Mouse (Mus musculus): ENCODE results near the gene Msrb3. TPM values are rescaled to one million over a fixed set of nuclear protein-coding genes. Genes with fewer than 3 reads are reported as not detected.
A peak's percentile ranks its signal among the peaks of the same experiment; 100 is the strongest.

Msrb3 gene
- polyA plus RNA-seq, 1 experiment from 2014 or later = 5.1 TPM

DNA sequence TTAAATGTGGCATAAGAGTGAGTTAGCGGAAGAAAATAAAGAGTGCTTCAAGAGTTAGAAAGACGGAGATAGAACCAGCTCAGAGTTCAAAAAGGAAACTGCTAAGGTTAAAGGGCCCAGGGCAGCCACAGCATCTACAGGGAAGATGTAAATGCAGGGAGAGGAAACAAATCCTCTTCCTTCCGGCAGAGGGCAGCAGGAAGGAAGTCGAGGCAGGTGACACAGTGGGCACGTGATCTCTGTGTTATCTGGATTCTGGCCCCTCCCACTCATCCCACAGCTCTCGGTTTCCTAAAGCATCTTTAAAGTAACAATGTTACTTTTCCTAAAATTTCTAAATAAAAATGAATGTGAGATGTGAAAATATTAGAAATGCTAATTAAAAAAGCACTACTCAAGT lies 99.4 kb downstream of the Msrb3 start:
- Histone ChIP-seq H3K4me2 (ENCODE audit: low read depth) (no peak overlapping the region), H3K9me3 (ENCODE audit: control insufficient read depth, low read length) (no peaks in the 10 kb centered on the region), H3K27ac (ENCODE audit: low read depth, low read length) (no peak overlapping the region), H3K27me3 (ENCODE audit: control insufficient read depth, insufficient read depth, low read length) (no peaks in the 10 kb centered on the region), H3K4me3 (ENCODE audit: low read depth, low read length) (no peak overlapping the region), H3K9ac (ENCODE audit: low read length) (no peak overlapping the region), H3K36me3 (ENCODE audit: control insufficient read depth, insufficient read depth, low read length) (no peaks in the 10 kb centered on the region), H3K4me1 (ENCODE audit: control insufficient read depth, insufficient read depth, low read length) (peaks cover 4% of the 10 kb centered on the region; the same call in 1 of the 2 replicates)
- no peak for DNase-seq (ENCODE audit: low spot score)
- no peak for ATAC-seq (ENCODE audit: insufficient read depth, low FRiP score, low TSS enrichment)
- 83% methylated on average over 6 of the region's 6 CpGs for WGBS

DNA sequence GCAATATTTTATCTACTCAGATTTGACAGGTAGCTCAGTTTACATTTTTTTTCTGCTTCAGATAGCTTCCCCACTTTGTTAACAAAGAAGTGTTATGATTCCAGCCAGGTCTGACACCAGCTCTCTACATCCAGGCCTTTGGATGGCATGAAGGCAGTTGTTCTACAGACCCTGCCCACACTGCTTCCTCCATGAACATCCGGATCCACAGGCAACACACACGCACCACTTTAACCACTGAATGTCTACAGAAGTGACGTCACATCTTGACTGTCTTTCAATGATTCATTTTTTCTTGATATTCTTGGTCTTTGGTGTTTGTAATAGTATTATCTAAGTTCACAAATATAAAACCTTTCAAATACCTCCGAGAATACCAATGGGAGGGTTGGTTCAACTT lies 102.2 kb downstream of the Msrb3 start:
- Histone ChIP-seq H3K4me2 (ENCODE audit: low read depth) (no peak overlapping the region), H3K9ac (ENCODE audit: low read length) (no peak overlapping the region), H3K36me3 (ENCODE audit: control insufficient read depth, insufficient read depth, low read length) (no peaks in the 10 kb centered on the region), H3K27ac (ENCODE audit: low read depth, low read length) (no peak overlapping the region), H3K9me3 (ENCODE audit: control insufficient read depth, low read length) (no peaks in the 10 kb centered on the region), H3K27me3 (ENCODE audit: control insufficient read depth, insufficient read depth, low read length) (no peaks in the 10 kb centered on the region), H3K4me1 (ENCODE audit: control insufficient read depth, insufficient read depth, low read length) (peaks cover 6% of the 10 kb centered on the region; the same call in 1 of the 2 replicates), H3K4me3 (ENCODE audit: low read depth, low read length) (no peak overlapping the region)
- ATAC-seq (ENCODE audit: insufficient read depth, low FRiP score, low TSS enrichment) (no peak), DNase-seq (ENCODE audit: low spot score) (no peak)
- 92% methylated on average over 4 of the region's 4 CpGs for WGBS

GRCm38 (mm10) chr10:120794391-120794817 lies 104.5 kb downstream of the Msrb3 start:
- Histone ChIP-seq H3K27me3 (ENCODE audit: control insufficient read depth, insufficient read depth, low read length) (no peaks in the 10 kb centered on the region), H3K9me3 (ENCODE audit: control insufficient read depth, low read length) (no peaks in the 10 kb centered on the region), H3K27ac (ENCODE audit: low read depth, low read length) (no peak overlapping the region), H3K4me1 (ENCODE audit: control insufficient read depth, insufficient read depth, low read length) (0 out of 2 replicates have a peak, but pooled peaks cover 2% of the 10 kb centered on the region), H3K36me3 (ENCODE audit: control insufficient read depth, insufficient read depth, low read length) (no peaks in the 10 kb centered on the region), H3K9ac (ENCODE audit: low read length) (no peak overlapping the region), H3K4me3 (ENCODE audit: low read depth, low read length) (no peak overlapping the region), H3K4me2 (ENCODE audit: low read depth) (no peak overlapping the region)
- DNase-seq (ENCODE audit: low spot score) (peak; percentile 22), ATAC-seq (ENCODE audit: insufficient read depth, low FRiP score, low TSS enrichment) (no peak)
- 24% methylated on average over 13 of the region's 13 CpGs for WGBS

GRCm38 (mm10) chr10:120792191-120792765 lies 106.6 kb downstream of the Msrb3 start:
- no peaks in the 10 kb centered on the region for H3K27me3 ChIP-seq (ENCODE audit: control insufficient read depth, insufficient read depth, low read length)
- no peak overlapping the region for H3K27ac ChIP-seq (ENCODE audit: low read depth, low read length)
- WGBS = 61% methylated on average over 11 of the region's 11 CpGs
- ATAC-seq (ENCODE audit: insufficient read depth, low FRiP score, low TSS enrichment) (no peak), DNase-seq (ENCODE audit: low spot score) (no peak)
- no peaks in the 10 kb centered on the region for H3K9me3 ChIP-seq (ENCODE audit: control insufficient read depth, low read length)
- no peaks in the 10 kb centered on the region for H3K36me3 ChIP-seq (ENCODE audit: control insufficient read depth, insufficient read depth, low read length)
- H3K4me2 ChIP-seq (ENCODE audit: low read depth) = no peak overlapping the region
- H3K4me1 ChIP-seq (ENCODE audit: control insufficient read depth, insufficient read depth, low read length) = peaks cover 5% of the 10 kb centered on the region; the same call in 1 of the 2 replicates
- H3K4me3 ChIP-seq (ENCODE audit: low read depth, low read length) = no peak overlapping the region
- no peak overlapping the region for H3K9ac ChIP-seq (ENCODE audit: low read length)

- no peaks in the 10 kb centered on the region for H3K9me3 ChIP-seq (ENCODE audit: control insufficient read depth, low read length)
- H3K9ac ChIP-seq (ENCODE audit: low read length) = no peak overlapping the region
- 94% methylated on average over 11 of the region's 11 CpGs for WGBS
Measured at GRCm38 (mm10) chr10:120791438-120791837, 107.5 kb downstream of the Msrb3 start.

GRCm38 (mm10) chr10:120787202-120787601 lies 111.7 kb downstream of the Msrb3 start:
- peak; percentile 58 for DNase-seq (ENCODE audit: low spot score)
- WGBS = 9% methylated on average over 10 of the region's 10 CpGs
- no peak overlapping the region for H3K4me2 ChIP-seq (ENCODE audit: low read depth)
- peaks cover 10% of the 10 kb centered on the region; the same call in 1 of the 2 replicates for H3K4me1 ChIP-seq (ENCODE audit: control insufficient read depth, insufficient read depth, low read length)
- no peaks in the 10 kb centered on the region for H3K36me3 ChIP-seq (ENCODE audit: control insufficient read depth, insufficient read depth, low read length)
- H3K9ac ChIP-seq (ENCODE audit: low read length) = no peak overlapping the region
- no peaks in the 10 kb centered on the region for H3K27me3 ChIP-seq (ENCODE audit: control insufficient read depth, insufficient read depth, low read length)
- H3K4me3 ChIP-seq (ENCODE audit: low read depth, low read length) = no peak overlapping the region
- ATAC-seq (ENCODE audit: insufficient read depth, low FRiP score, low TSS enrichment) = no peak
- H3K9me3 ChIP-seq (ENCODE audit: control insufficient read depth, low read length) = no peaks in the 10 kb centered on the region
- no peak overlapping the region for H3K27ac ChIP-seq (ENCODE audit: low read depth, low read length)

More at GRCm38 (mm10) chr10:120791438-120791837, 107.5 kb downstream of the Msrb3 start:
- Histone ChIP-seq H3K27me3 (ENCODE audit: control insufficient read depth, insufficient read depth, low read length) (no peaks in the 10 kb centered on the region), H3K4me1 (ENCODE audit: control insufficient read depth, insufficient read depth, low read length) (peaks cover 9% of the 10 kb centered on the region; the same call in 1 of the 2 replicates), H3K4me3 (ENCODE audit: low read depth, low read length) (no peak overlapping the region), H3K36me3 (ENCODE audit: control insufficient read depth, insufficient read depth, low read length) (no peaks in the 10 kb centered on the region), H3K27ac (ENCODE audit: low read depth, low read length) (no peak overlapping the region), H3K4me2 (ENCODE audit: low read depth) (no peak overlapping the region)
- no peak for ATAC-seq (ENCODE audit: insufficient read depth, low FRiP score, low TSS enrichment)
- no peak for DNase-seq (ENCODE audit: low spot score)

- ATAC-seq (ENCODE audit: insufficient read depth, low FRiP score, low TSS enrichment) (no peak), DNase-seq (ENCODE audit: low spot score) (no peak)
- Histone ChIP-seq H3K36me3 (ENCODE audit: control insufficient read depth, insufficient read depth, low read length) (no peaks in the 10 kb centered on the region), H3K4me2 (ENCODE audit: low read depth) (no peak overlapping the region), H3K27ac (ENCODE audit: low read depth, low read length) (no peak overlapping the region), H3K4me1 (ENCODE audit: control insufficient read depth, insufficient read depth, low read length) (peaks cover 10% of the 10 kb centered on the region; the same call in 1 of the 2 replicates), H3K27me3 (ENCODE audit: control insufficient read depth, insufficient read depth, low read length) (no peaks in the 10 kb centered on the region), H3K9ac (ENCODE audit: low read length) (no peak overlapping the region), H3K4me3 (ENCODE audit: low read depth, low read length) (no peak overlapping the region), H3K9me3 (ENCODE audit: control insufficient read depth, low read length) (no peaks in the 10 kb centered on the region)
- WGBS = 46% methylated on average over 5 of the region's 5 CpGs
Measured at GRCm38 (mm10) chr10:120784516-120784915, 114.4 kb downstream of the Msrb3 start.

GRCm38 (mm10) chr10:120783393-120783792 lies 115.5 kb downstream of the Msrb3 start:
- H3K9me3 ChIP-seq (ENCODE audit: control insufficient read depth, low read length) = no peaks in the 10 kb centered on the region
- ATAC-seq (ENCODE audit: insufficient read depth, low FRiP score, low TSS enrichment) (no peak), DNase-seq (ENCODE audit: low spot score) (no peak)
- no peak overlapping the region for H3K27ac ChIP-seq (ENCODE audit: low read depth, low read length)
- no peaks in the 10 kb centered on the region for H3K27me3 ChIP-seq (ENCODE audit: control insufficient read depth, insufficient read depth, low read length)
- H3K4me1 ChIP-seq (ENCODE audit: control insufficient read depth, insufficient read depth, low read length) = peaks cover 10% of the 10 kb centered on the region; the same call in 1 of the 2 replicates
- no peaks in the 10 kb centered on the region for H3K36me3 ChIP-seq (ENCODE audit: control insufficient read depth, insufficient read depth, low read length)
- H3K4me2 ChIP-seq (ENCODE audit: low read depth) = no peak overlapping the region
- 68% methylated on average over 9 of the region's 9 CpGs for WGBS
- no peak overlapping the region for H3K4me3 ChIP-seq (ENCODE audit: low read depth, low read length)
- no peak overlapping the region for H3K9ac ChIP-seq (ENCODE audit: low read length)

DNA sequence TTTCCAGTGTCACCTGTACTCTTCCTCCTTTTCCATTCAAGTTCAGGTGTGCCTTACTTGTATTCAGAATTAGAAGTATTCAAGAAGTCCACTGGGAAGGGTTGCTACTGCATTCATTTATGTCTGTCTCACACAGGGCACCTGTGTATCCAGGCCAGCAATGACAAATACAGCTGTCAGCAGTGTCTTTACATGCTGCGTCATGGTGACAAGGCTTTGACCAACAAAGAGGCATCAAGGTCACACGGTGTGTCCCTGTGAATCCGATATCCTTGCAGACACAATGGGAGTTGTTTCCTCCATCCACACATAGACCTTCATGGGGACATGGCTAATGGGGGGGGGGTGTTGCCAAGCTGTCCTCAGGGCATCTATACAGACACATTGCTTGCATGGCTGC lies 121.4 kb downstream of the Msrb3 start:
- Histone ChIP-seq H3K9ac (ENCODE audit: low read length) (no peak overlapping the region), H3K27me3 (ENCODE audit: control insufficient read depth, insufficient read depth, low read length) (no peaks in the 10 kb centered on the region), H3K36me3 (ENCODE audit: control insufficient read depth, insufficient read depth, low read length) (no peaks in the 10 kb centered on the region), H3K27ac (ENCODE audit: low read depth, low read length) (no peak overlapping the region), H3K4me3 (ENCODE audit: low read depth, low read length) (no peak overlapping the region), H3K4me2 (ENCODE audit: low read depth) (no peak overlapping the region), H3K4me1 (ENCODE audit: control insufficient read depth, insufficient read depth, low read length) (no peaks in the 10 kb centered on the region), H3K9me3 (ENCODE audit: control insufficient read depth, low read length) (no peaks in the 10 kb centered on the region)
- 84% methylated on average over 3 of the region's 3 CpGs for WGBS
- DNase-seq (ENCODE audit: low spot score) (no peak), ATAC-seq (ENCODE audit: insufficient read depth, low FRiP score, low TSS enrichment) (no peak)

Data from neural tube, embryonic 11.5 days (tissue).